Mouse (Mus musculus): ENCODE data around the gene Hsph1.

- TF ChIP-seq CTCF (IDR thresholded peaks at IDR 0.05; ENCODE audit: low read depth) (no peak), EP300 (IDR thresholded peaks at IDR 0.05; ENCODE audit: low read depth) (no peak)
These were observed 52.7 kb downstream of the Hsph1 start for GRCm38 (mm10) chr5:149583507-149583906.

All from liver, embryonic 14.5 days (tissue).